Mouse (Mus musculus) heart, embryonic 14.5 days (tissue): ENCODE results near the gene Zfp296. TPM values are rescaled to one million over a fixed set of nuclear protein-coding genes. Genes with fewer than 3 reads are reported as not detected.
A peak's percentile ranks its signal among the peaks of the same experiment; 100 is the strongest.

Experiments
- ATAC-seq: fragments of 200-750 bp; cut with Nextera tagmentation; 2 replicates; pipeline ENCODE4 v1.8.0; 2017; ENCODE audit warnings: low read depth, moderate TSS enrichment; ENCODE audit not compliant: insufficient number of reproducible peaks, insufficient read depth, low FRiP score
- H3K27ac ChIP-seq, 2 experiments: fragments of 200-500 bp in 1 of 2; fragments of 300-500 bp in 1 of 2; sonication (generic) in 1 of 2; replicated peaks in 1 of 2; 2 replicates each; pipeline ENCODE4 v1.5.1; 2012 to 2014; ENCODE audit warnings: low read depth in 2 of 2, low read length in 2 of 2, control low read depth in 1 of 2, mild to moderate bottlenecking in 1 of 2, mixed read lengths in 1 of 2; ENCODE audit not compliant: control insufficient read depth in 1 of 2, insufficient read depth in 1 of 2
- H3K27me3 ChIP-seq: fragments of 300-500 bp; sonication (generic); 2 replicates; pipeline ENCODE4 v1.6.1; 2014; ENCODE audit warnings: mild to moderate bottlenecking, low read length, control low read depth; ENCODE audit not compliant: control insufficient read depth, insufficient read depth
- H3K36me3 ChIP-seq: fragments of 300-500 bp; sonication (generic); 2 replicates; pipeline ENCODE4 v1.6.1; 2014; ENCODE audit warnings: mild to moderate bottlenecking, control low read depth, low read length, mixed read lengths; ENCODE audit not compliant: control insufficient read depth, insufficient read depth
- H3K4me1 ChIP-seq, 2 experiments: fragments of 200-500 bp in 1 of 2; fragments of 300-500 bp in 1 of 2; sonication (generic) in 1 of 2; 2 replicates each; pipeline ENCODE4 v1.6.1; 2012 to 2014; ENCODE audit warnings: low read length in 2 of 2, control low read depth in 1 of 2, mixed read lengths in 1 of 2; ENCODE audit not compliant: control insufficient read depth in 2 of 2, insufficient read depth in 2 of 2
- H3K4me2 ChIP-seq: fragments of 300-500 bp; sonication (generic); 2 replicates; pipeline ENCODE4 v1.6.1; 2014; ENCODE audit warnings: mild to moderate bottlenecking, low read length
- H3K4me3 ChIP-seq, 2 experiments: fragments of 200-500 bp in 1 of 2; fragments of 300-500 bp in 1 of 2; sonication (generic) in 1 of 2; 2 replicates each; pipeline ENCODE4 v1.5.1; 2012 to 2014; ENCODE audit warnings: low read length in 2 of 2, mild to moderate bottlenecking in 2 of 2, control low read depth in 1 of 2, low read depth in 1 of 2, moderate library complexity in 1 of 2; ENCODE audit not compliant: control insufficient read depth in 1 of 2, insufficient read depth in 1 of 2
- H3K9ac ChIP-seq: fragments of 300-500 bp; sonication (generic); 2 replicates; pipeline ENCODE4 v1.6.1; 2014; ENCODE audit warnings: mild to moderate bottlenecking, low read length
- H3K9me3 ChIP-seq: fragments of 300-500 bp; sonication (generic); 2 replicates; pipeline ENCODE4 v1.6.1; 2016; ENCODE audit warnings: low read length, control low read depth; ENCODE audit not compliant: control insufficient read depth
- WGBS: fragments of 180-500 bp; shearing (Covaris S2); extraction: QIAGEN DNeasy Blood & Tissue Kit; methylation state at CpG from one replicate; pipeline ENCODE4 v1.1.7; 2014; 5-methylcytosine and 5-hydroxymethylcytosine counted together
- polyA plus RNA-seq: library from polyadenylated mRNA; unstranded; fragments of >200 nt; fragmentation: Nextera tagmentation; extraction: Ambion mirVana; gene quantifications from 2 replicates; pipeline ENCODE4 v1.2.1, GENCODE M21; 2014

Zfp296 gene
- polyA plus RNA-seq, 1 experiment from 2014 or later: 0.38 TPM

DNA sequence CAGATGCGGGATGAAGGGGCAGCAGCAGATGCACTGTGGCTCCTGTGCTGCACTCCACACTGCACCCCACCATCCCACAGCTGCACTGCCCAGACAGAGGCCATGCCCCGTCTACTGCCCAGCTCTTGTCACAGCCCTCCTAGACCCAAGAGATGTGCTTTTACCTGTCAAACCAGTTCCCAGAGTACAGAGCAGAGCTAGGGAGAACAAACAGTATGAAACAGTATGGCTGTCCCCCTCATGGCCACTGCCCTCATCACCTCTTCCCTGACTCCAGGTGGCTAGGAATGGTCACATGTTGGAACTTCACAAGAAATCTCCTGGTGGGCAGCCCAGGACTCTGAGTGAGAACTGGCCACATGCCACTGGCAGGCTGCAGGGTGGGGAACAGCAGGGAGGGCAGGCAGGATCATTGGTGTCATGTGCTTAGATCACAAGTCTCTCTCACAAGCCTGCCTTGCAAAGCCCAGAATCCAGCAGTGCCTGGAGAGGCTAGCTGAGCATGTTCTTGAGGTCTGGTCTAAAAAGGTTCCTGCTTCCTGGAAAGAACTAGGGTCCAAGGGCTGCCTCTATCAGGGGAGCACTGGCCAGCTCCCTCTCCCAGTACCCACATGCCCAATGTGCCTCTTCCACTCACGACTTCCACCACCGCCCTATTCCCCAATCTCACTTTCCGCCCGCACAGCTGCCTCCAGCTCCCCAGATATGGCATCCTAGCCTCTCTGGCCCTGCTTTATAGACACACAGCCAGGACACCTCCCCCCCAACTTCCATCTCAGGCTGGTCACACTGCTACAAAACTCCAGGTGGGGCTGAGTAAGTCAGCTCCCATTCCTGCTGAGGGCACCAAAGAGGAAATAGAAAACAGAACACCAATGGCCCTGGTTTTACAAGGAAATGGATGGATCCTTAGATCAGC lies 18.8 kb upstream of the Zfp296 start:
- H3K27ac ChIP-seq: no peak overlapping the region
- no peak for ATAC-seq
- H3K9me3 ChIP-seq: no peaks in the 10 kb centered on the region
- H3K4me3 ChIP-seq: no peak overlapping the region
- H3K27me3 ChIP-seq: no peaks in the 10 kb centered on the region
- H3K4me2 ChIP-seq: no peak overlapping the region
- H3K9ac ChIP-seq: peak overlapping the region; percentile 44; the same call in 1 of the 2 replicates
- H3K4me1 ChIP-seq: peaks cover 20 to 59% of the 10 kb centered on the region in 2 experiments
- H3K36me3 ChIP-seq: peaks cover 29% of the 10 kb centered on the region
- WGBS: 86% methylated on average over 6 of the region's 6 CpGs

DNA sequence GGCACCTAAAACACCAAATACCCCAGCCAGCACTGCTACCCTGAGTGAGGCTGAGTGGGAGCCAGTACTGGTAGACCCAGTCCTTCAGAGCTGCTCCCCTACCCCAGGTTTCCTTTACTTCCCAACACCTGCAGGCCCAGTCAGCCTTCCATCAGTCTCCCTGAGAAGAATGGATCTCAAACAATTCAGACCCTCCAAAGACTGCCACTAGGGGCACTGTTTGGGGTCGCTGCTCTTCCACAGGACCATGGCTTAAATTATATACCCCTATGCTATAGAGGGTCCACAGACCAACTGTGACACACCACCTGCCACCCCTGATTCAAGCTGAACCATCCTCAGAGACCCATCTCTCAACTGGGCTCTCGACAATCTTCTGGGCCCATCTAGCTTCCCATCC lies 18.1 kb upstream of the Zfp296 start:
- H3K4me2 ChIP-seq: no peak overlapping the region
- no peak for ATAC-seq
- peaks cover 22% of the 10 kb centered on the region for H3K36me3 ChIP-seq
- H3K4me1 ChIP-seq: peaks cover 20 to 65% of the 10 kb centered on the region in 2 experiments
- no peaks in the 10 kb centered on the region for H3K27me3 ChIP-seq
- H3K9me3 ChIP-seq: no peaks in the 10 kb centered on the region
- WGBS: 39% methylated on average over 2 of the region's 2 CpGs
- no peak overlapping the region for H3K27ac ChIP-seq
- no peak overlapping the region for H3K4me3 ChIP-seq
- peak overlapping the region; percentile 30; the same call in 1 of the 2 replicates for H3K9ac ChIP-seq

DNA sequence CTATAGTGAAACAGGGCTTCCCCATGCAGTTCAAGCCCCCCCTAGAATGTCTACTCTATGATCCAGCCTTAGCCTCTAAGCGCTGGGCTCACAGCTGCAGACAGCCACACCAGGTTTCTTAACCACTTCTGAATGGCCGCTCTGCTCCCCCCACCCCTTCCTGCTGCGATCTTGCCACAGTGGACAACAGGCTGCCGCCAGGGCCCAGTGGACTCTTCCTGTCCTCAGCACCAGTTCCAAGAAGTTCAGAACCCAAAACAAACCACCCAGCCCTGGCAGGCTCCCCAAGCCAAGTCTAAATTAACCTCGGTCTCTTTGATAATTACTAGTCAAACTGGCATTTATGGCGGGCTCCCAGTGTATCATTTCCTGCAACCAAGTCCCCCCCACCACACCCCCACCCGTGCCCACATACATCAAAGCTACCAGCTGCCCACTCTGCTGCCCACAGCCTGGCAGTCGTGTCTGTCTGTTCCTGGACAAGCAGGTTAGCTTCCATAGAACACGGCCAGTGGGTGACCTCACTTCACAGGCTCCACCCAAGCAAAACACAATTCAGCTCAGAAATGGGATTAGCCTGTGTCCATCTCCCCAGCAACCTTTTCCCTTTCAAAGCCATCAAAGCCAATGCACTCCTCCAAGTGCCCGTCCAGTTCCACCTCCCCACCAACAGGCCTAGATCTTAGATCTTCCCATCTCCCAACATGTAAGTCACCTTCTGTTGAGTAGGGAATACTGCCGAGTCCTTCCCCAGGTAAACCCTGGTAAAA lies 16.4 kb upstream of the Zfp296 start:
- Histone ChIP-seq H3K36me3 (peaks cover 24% of the 10 kb centered on the region), H3K9me3 (no peaks in the 10 kb centered on the region), H3K4me1 (peaks cover 20 to 56% of the 10 kb centered on the region in 2 experiments), H3K4me3 (peak overlapping the region; percentile 75 to 98), H3K4me2 (peak overlapping the region; percentile 95), H3K27ac (peak overlapping the region; percentile 4 to 87; a peak in 2 of 4 replicates), H3K9ac (peak overlapping the region; percentile 97), H3K27me3 (no peaks in the 10 kb centered on the region)
- no peak for ATAC-seq
- 15% methylated on average over 11 of the region's 11 CpGs for WGBS

DNA sequence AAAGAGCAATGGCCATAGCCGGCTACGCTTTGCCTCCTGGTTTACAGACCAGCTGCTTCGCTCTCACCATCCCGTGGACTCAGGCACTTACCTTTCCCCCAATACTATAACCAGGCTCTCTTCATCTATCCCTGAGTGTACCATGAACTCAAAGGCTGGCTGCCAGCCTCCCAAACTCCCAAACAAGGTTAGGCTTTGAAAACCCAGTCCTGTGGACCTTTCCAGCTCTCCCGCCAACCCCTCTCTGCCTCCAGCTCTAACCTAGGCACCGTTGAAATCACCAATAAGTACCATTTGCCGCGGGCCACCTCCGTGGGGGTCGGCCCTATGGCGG lies 15.7 kb upstream of the Zfp296 start:
- Histone ChIP-seq H3K36me3 (peaks cover 27% of the 10 kb centered on the region), H3K4me3 (peak overlapping the region; percentile 75 to 98), H3K4me2 (peak overlapping the region; percentile 95), H3K9ac (peak overlapping the region; percentile 97), H3K4me1 (peaks cover 20 to 56% of the 10 kb centered on the region in 2 experiments), H3K9me3 (no peaks in the 10 kb centered on the region), H3K27ac (peak overlapping the region; percentile 4 to 87; a peak in 3 of 4 replicates), H3K27me3 (no peaks in the 10 kb centered on the region)
- ATAC-seq: no peak
- WGBS: 2% methylated on average over 11 of the region's 11 CpGs

DNA sequence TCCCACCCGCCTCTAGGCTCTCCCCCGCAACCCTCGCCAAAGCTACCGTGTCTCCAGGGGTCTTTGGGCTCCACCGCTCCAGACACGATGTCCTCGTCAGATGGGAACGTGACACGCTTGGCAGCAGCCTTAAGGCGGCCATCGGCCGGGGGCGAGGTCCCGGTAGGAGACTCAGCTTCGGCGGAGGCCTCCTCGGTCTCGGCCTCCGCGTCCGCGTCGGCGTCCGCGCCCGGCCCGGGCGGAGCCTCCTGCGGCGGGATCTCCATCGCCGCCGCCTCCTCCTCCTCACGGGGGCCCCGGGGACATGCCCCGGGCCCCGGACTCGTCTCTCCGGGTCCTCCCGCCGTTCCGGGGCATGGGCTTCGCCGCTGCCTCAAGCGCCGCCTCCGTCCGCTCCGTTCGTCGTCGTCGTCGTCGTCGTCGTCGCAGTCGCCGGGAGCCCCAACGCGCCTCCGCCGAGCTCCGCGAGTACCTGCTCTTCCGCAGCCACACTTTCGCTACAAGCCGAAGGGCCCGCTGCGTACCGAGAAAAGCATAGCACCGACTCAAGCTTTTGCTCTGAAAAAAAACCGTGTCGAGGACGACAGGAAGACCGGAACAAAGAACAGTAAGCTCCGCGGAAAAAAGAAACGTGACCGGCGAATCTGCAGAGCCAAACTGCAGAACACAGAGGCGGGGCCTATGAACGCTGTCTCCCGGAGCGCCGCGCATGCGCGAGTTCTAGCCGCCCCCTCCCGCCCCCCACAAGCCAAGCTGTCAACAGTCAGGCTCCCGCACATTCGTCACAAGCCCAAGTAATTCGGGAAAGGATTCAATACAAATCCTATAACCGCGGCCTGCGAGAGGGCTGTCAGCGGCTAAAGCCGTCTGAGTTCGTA lies 15.1 kb upstream of the Zfp296 start:
- peak; percentile 83 for ATAC-seq
- Histone ChIP-seq H3K9me3 (no peaks in the 10 kb centered on the region), H3K4me2 (peak overlapping the region; percentile 95), H3K27me3 (no peaks in the 10 kb centered on the region), H3K4me1 (peaks cover 16 to 50% of the 10 kb centered on the region in 2 experiments), H3K9ac (peak overlapping the region; percentile 97), H3K36me3 (peaks cover 32% of the 10 kb centered on the region), H3K4me3 (peak overlapping the region; percentile 75 to 98), H3K27ac (peak overlapping the region; percentile 87 to 88)
- WGBS: under 1% methylated on average over 100 of the region's 102 CpGs

DNA sequence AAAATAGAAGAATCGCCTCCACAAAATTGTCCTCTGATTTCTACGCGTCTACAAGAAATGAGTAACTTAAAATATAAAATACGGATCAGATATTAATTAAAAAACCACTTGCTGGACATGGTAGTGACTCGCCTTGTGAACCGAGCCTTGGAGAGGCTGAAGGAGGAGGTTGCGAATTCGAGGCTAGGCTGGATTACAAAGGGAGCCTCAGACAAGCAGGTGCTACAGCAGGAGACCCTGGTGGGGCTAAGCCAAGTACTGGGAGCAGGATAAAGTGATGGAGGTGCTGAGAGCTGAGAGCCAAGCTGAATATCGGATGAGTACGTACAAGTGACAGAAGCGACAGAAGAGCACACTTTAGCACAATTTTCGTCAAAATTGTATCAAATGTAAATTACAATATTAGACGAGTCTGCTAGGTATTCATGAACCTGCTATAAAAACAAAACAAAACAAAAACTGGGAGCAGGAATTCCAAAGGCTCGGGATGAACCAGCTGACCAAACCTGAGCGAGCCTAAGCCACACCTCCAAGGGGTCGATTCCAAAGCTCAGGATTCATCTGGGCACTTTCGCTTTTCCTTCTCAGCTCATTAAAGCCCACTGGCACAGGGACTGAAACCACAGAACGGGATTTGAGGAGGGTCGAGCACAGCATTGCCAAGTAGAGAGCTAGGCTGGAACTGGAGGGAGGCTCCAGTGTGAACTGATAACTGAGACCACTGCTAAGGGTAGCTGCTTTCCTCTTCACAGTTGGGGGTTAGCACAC lies 14.3 kb upstream of the Zfp296 start, which contains the start of gene Ppp1r37:
TSS of gene Ppp1r37 (minus strand) at position 434 of the 768 bp plus-strand sequence.
- WGBS: 1% methylated on average over 19 of the region's 19 CpGs

More for the DNA sequence above, 14.3 kb upstream of the Zfp296 start, which contains the start of gene Ppp1r37:
- peaks cover 12 to 42% of the 10 kb centered on the region in 2 experiments for H3K4me1 ChIP-seq
- H3K36me3 ChIP-seq: peaks cover 35% of the 10 kb centered on the region
- no peaks in the 10 kb centered on the region for H3K27me3 ChIP-seq
- ATAC-seq: no peak
- peak within 1 kb of the TSS; percentile 87 to 88 for H3K27ac ChIP-seq
- H3K9ac ChIP-seq: peak within 1 kb of the TSS; percentile 97
- H3K4me2 ChIP-seq: peak within 1 kb of the TSS; percentile 95
- peak within 1 kb of the TSS; percentile 75 to 98 for H3K4me3 ChIP-seq
- H3K9me3 ChIP-seq: no peaks in the 10 kb centered on the region
